Mouse (Mus musculus) left cerebral cortex, adult 9 months (tissue): ENCODE results near the gene Dnm2.
"Not testable (repeated sequence)": the region's sequence is repeated elsewhere in the genome, so short reads cannot be mapped to it uniquely, and the experiment has no call there.

Experiments used
- DNase-seq, 2 experiments: peaks; one replicate each; pipeline ENCODE4 v3.0.0; 2022; ENCODE audit warnings: low spot score in 2 of 2

The Dnm2 gene

GRCm38 (mm10) chr9:21456246-21456929 lies 31.7 kb downstream of the Dnm2 start:
- no peak for DNase-seq

GRCm38 (mm10) chr9:21456930-21457634 lies 32.4 kb downstream of the Dnm2 start:
- no peak for DNase-seq

GRCm38 (mm10) chr9:21458821-21459220 lies 34.1 kb downstream of the Dnm2 start:
- no peak for DNase-seq

GRCm38 (mm10) chr9:21460400-21460940 lies 35.8 kb downstream of the Dnm2 start:
- no peak for DNase-seq

- peak in 1 of 2 experiments; percentile 58 for DNase-seq
These were observed 38.5 kb downstream of the Dnm2 start for GRCm38 (mm10) chr9:21463138-21463590.

- DNase-seq, result no peak
These were observed 39.3 kb downstream of the Dnm2 start for GRCm38 (mm10) chr9:21463766-21464564.

GRCm38 (mm10) chr9:21464565-21464928 lies 39.8 kb downstream of the Dnm2 start:
- not testable (repeated sequence) for DNase-seq

GRCm38 (mm10) chr9:21469032-21470024 lies 44.6 kb downstream of the Dnm2 start:
- peak in 1 of 2 experiments; percentile 59 for DNase-seq

GRCm38 (mm10) chr9:21472913-21473312 lies 48.2 kb downstream of the Dnm2 start:
- no peak for DNase-seq

GRCm38 (mm10) chr9:21477707-21478106 lies 53.0 kb downstream of the Dnm2 start:
- no peak for DNase-seq

GRCm38 (mm10) chr9:21484065-21484464 lies 59.4 kb downstream of the Dnm2 start:
- no peak for DNase-seq

- not testable (repeated sequence) for DNase-seq
These were observed 63.5 kb downstream of the Dnm2 start for GRCm38 (mm10) chr9:21488246-21488645.

- DNase-seq, result no peak
These were observed 66.0 kb downstream of the Dnm2 start for GRCm38 (mm10) chr9:21490696-21491095.

- DNase-seq, result no peak
These were observed 69.2 kb downstream of the Dnm2 start for GRCm38 (mm10) chr9:21493907-21494306.

- DNase-seq, result peak in 1 of 2 experiments; percentile 47
These were observed 70.0 kb downstream of the Dnm2 start for GRCm38 (mm10) chr9:21494726-21495125.

- no peak for DNase-seq
These were observed 71.8 kb downstream of the Dnm2 start for GRCm38 (mm10) chr9:21496308-21497049.

GRCm38 (mm10) chr9:21497050-21497542 lies 72.4 kb downstream of the Dnm2 start:
- peak in 1 of 2 experiments; percentile 16 for DNase-seq

GRCm38 (mm10) chr9:21497664-21498063 lies 73.0 kb downstream of the Dnm2 start:
- no peak for DNase-seq

- no peak for DNase-seq
These were observed 73.7 kb downstream of the Dnm2 start for GRCm38 (mm10) chr9:21498284-21498902.
